Mouse (Mus musculus) embryonic stem cell, embryonic (primary cell): ENCODE results near the gene Col4a2.

ENCODE experiments used
- CTCF ChIA-PET, 4 experiments: fragments of 300-600 bp in 2 of 4; fragments of 350-600 bp in 2 of 4; sonication (Branson Sonifier 250); formaldehyde crosslinking; loops; one replicate each; lab custom pipeline; 2022; ENCODE audit warnings: inconsistent platforms in 2 of 4; lab: Charles Lee
- POLR2A ChIA-PET, 4 experiments: fragments of 300-600 bp in 2 of 4; fragments of 350-600 bp in 2 of 4; sonication (Branson Sonifier 250); formaldehyde crosslinking; loops; one replicate each; lab custom pipeline; 2022; ENCODE audit warnings: antibody characterized with exemption in 4 of 4, inconsistent platforms in 1 of 4; lab: Charles Lee

Col4a2 gene

DNA sequence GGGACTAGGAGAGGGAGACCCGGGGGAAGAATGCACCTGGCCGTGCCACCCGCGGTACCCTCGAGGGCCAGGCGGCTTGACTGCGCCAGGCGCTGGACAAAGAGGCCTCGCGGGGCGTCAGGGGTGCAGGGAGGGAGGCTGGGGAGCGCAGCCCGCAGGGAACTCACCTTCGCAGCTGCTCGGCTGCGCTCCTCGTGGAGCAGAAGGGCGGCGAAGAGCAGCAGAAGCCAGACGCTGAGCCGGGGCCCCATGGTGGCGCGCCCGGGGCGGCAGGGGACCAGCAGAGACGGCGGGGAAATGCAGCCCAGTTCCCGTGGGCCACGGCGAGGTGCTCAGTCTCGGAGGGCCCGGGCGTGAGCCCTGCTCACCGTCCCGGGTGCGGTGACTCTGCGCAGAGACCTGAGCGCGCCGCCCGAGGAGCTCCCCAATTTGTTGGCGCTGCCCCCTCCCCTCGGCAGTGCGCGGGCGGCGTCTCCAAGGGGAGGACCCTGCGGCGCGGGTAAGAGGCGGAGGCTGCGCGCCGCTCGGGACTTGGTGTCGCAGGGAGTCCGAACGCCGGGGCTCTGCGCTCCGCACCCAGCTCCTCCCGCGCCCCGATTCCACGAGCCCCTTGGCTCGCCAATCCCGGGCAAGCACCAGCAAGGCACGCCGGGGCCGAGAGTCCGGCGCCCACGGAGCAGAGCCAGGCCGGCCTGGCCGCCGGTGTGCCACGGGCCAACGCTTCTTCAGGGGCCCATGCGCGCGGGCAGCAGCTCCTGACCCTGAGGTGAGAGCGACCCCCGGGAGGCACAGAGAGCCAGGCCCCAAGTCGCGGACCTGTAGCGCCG lies at the start of gene Col4a2, which contains the start of gene Col4a1:
Col4a2 (plus strand) TSS at position 457 of the 827 bp plus-strand sequence.
Col4a1 (minus strand) TSS at position 478 of the 827 bp plus-strand sequence.
- ChIA-PET POLR2A (interaction anchor here (0.6 to 3.1 kb wide), 47 partner anchors 8 to 1473 kb away, joined by 3 to 12 read pairs (median 4); partner anchors contain the start of genes Ing1 (in 2 of the 4) and Ankrd10 (in 1 of the 4)), CTCF (interaction anchor here (0.5 to 1.5 kb wide), 11 partner anchors 14 to 1767 kb away, joined by 3 to 8 read pairs (median 3); no protein-coding TSS in a partner anchor)

DNA sequence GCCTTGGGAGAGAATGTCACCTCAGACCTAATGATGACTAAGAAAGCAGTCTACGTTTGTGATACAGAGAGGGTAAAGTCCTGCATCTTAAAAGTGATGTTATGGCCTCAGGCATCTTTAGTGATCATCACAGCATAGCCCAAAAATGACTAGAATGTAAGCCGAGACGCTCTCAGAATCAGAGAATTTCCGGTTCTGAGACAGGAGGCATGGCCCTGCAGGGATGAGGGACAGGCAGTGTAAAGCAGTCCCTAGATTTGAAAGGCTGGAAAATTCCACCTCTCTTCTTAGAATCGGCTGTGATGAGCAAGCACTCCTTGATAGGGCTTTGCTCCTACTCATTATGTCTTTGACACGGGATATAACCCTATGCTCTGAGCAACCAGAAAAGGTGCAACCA lies 48.8 kb upstream of the Col4a2 start:
- ChIA-PET CTCF (no interaction called here), POLR2A (interaction anchor here in 1 of 4 experiments (1.6 kb wide), 1 partner anchor 10 kb away, joined by 4 read pairs; no protein-coding TSS in a partner anchor)

DNA sequence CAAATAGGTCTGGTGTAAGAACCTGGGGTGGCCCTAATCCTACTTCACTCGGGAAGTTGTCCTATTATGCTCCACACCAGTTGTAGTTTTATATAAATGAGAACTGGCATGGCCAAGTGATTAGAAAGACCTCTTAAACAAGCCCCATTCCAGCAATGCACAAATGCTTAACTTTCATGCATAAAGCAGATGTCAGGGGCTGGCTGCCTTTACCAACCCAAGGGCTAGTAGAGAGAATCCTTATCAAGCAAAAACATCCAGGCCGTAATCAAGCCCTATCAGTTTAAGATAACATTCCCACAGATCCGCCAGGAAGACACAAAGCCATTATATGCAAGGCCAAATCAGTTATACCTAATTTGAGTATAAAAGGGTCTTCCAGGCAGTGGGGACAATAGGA lies 46.6 kb upstream of the Col4a2 start:
- ChIA-PET POLR2A (interaction anchor here in 1 of 4 experiments (0.8 kb wide), 1 partner anchor 46 kb away, joined by 3 read pairs; the partner anchor contains the start of genes Col4a1 and Col4a2), CTCF (interaction anchor here in 1 of 4 experiments (1.9 kb wide), 1 partner anchor 12 kb away, joined by 8 read pairs; no protein-coding TSS in a partner anchor)

- CTCF ChIA-PET = interaction anchor here in 2 of 4 experiments (0.6 to 1.9 kb wide), 2 partner anchors 13 to 51 kb away, joined by 4 to 8 read pairs; no protein-coding TSS in a partner anchor
- POLR2A ChIA-PET = interaction anchor here in 3 of 4 experiments (0.7 to 1.1 kb wide), 3 partner anchors 46 to 1665 kb away, joined by 3 read pairs; partner anchors contain the start of genes Col4a1 (in 2 of the 3) and Col4a2 (in 2 of the 3)
Observed at GRCm38 (mm10) chr8:11266471-11266870, 46.1 kb upstream of the Col4a2 start.

DNA sequence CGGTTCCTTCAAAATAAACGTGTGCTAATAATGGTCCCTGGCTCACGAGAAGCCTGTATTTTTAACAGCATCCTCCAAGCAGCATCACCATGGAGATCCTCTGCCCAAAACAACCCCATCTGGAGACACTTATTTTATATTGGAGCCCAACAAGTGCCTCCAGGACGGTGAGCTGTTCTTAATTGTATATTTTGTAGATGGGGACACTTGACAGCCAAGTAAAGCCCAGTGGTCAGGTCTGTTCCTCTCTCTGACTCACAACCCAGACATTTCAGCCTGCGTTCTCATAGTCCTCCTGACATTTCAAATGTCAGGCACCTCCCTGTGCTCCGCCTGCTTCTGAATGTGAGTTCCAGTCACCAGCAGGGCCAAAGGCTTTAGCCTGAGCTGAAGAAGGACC lies 43.9 kb upstream of the Col4a2 start:
- ChIA-PET CTCF (interaction anchor here in 1 of 4 experiments (0.9 kb wide), 1 partner anchor 15 kb away, joined by 3 read pairs; no protein-coding TSS in a partner anchor), POLR2A (interaction anchor here in 1 of 4 experiments (0.9 kb wide), 1 partner anchor 10 kb away, joined by 3 read pairs; no protein-coding TSS in a partner anchor)

- ChIA-PET CTCF (interaction anchor here in 1 of 4 experiments (1.6 kb wide), 1 partner anchor 18 kb away, joined by 4 read pairs; no protein-coding TSS in a partner anchor), POLR2A (no interaction called here)
Observed at GRCm38 (mm10) chr8:11270826-11271225, 41.8 kb upstream of the Col4a2 start.

DNA sequence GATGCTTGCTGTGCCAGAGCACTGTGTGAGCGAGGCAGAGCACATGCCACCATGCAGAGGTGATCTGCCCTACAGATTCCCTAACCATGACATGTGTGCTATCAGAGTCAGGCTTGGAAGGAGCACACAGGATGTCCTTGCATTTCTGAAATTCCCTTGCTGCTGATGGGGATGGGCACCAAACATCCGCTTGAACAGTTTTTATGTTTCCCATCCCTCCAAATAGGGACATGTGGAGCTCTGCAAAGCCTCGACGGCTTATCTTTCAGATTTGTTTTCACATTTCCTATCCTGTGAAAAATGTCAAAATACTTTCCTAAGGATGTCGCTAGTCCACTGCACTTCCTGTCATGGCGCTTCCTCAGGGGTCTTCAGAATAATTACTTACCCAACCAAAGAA lies 40.4 kb upstream of the Col4a2 start:
- CTCF ChIA-PET = no interaction called here
- POLR2A ChIA-PET = no interaction called here

DNA sequence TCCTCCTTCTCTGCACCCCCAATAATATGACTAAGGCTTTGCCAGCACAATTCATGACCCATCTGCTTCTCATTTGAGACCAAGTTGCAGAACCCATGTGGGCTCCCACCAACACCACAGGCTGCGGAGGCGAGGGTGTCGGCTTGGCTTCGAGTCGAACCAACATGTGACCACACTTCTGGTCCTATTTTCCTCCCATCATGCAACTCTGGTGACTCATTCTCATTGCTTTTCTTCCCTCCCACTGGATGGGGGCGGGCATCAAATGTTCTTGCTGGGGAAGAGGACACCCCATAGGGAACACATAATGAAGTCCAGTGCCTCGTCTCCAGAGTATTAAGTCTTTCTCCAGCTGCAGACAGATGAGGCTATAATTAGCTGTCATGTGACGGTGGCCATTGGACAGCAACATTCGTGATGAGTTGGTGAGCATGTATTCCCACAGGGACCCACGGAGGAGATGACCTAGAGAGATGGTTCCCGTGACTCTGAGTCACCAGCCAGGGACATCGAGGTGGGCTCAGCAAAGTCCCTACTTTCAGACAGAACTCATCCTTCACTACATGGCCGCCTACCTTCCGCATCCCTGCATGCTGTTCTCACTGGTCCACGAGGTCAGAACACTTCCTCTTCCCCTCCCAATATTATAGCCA lies 39.0 kb upstream of the Col4a2 start:
- ChIA-PET CTCF (interaction anchor here in 1 of 4 experiments (0.6 kb wide), 1 partner anchor 59 kb away, joined by 4 read pairs; no protein-coding TSS in a partner anchor), POLR2A (interaction anchor here in 1 of 4 experiments (0.6 kb wide), 1 partner anchor 408 kb away, joined by 3 read pairs; no protein-coding TSS in a partner anchor)

GRCm38 (mm10) chr8:11274415-11274814 lies 38.2 kb upstream of the Col4a2 start:
- POLR2A ChIA-PET = no interaction called here
- CTCF ChIA-PET = no interaction called here

DNA sequence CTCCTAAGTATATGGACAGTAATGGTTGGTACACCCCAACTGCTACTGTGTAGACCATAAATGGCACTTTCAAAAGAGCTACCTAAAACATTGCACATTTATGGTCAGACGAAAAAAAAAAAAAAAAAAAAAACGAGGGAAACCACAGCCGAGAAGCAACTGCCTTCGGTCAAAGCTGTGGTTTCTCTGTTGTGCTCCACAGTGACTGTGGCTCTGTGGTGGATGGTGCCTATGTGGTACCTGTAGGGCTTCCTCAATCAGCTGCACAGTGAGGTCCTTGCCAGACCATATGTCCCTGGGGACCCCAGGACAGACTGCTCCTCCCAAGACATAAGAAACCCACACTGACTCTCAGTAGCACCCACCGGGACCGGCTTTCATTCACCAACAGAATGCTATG lies 36.3 kb upstream of the Col4a2 start:
- POLR2A ChIA-PET = interaction anchor here in 1 of 4 experiments (0.6 kb wide), 2 partner anchors 67 to 897 kb away, joined by 3 to 4 read pairs; no protein-coding TSS in a partner anchor
- CTCF ChIA-PET = interaction anchor here in 1 of 4 experiments (0.6 kb wide), 2 partner anchors 78 to 174 kb away, joined by 3 to 4 read pairs; no protein-coding TSS in a partner anchor

DNA sequence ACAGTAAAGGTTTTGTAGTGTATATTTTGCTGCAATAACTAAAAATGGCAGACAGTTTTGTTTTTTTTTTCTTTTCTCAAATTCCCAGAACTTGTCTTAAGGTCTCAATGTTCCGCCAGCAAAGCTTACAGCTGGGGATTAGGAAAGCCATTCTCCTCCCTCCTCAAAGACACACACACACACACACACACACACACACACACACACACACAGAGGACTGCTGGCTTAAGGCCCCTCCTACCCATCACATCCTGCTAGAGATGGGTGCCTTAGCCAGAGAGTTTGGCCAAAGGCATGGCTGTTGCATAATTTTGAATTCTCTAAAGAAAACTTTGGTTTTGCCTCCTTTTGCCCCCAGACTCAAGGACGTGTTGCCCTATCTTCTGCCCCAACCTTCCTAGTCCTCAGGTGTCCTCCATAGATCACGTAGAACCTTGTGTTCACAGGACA lies 35.0 kb upstream of the Col4a2 start:
- ChIA-PET CTCF (interaction anchor here in 1 of 4 experiments (1.2 kb wide), 1 partner anchor 24 kb away, joined by 6 read pairs; no protein-coding TSS in a partner anchor), POLR2A (interaction anchor here in 1 of 4 experiments (0.7 kb wide), 2 partner anchors 32 to 416 kb away, joined by 3 to 4 read pairs; no protein-coding TSS in a partner anchor)

DNA sequence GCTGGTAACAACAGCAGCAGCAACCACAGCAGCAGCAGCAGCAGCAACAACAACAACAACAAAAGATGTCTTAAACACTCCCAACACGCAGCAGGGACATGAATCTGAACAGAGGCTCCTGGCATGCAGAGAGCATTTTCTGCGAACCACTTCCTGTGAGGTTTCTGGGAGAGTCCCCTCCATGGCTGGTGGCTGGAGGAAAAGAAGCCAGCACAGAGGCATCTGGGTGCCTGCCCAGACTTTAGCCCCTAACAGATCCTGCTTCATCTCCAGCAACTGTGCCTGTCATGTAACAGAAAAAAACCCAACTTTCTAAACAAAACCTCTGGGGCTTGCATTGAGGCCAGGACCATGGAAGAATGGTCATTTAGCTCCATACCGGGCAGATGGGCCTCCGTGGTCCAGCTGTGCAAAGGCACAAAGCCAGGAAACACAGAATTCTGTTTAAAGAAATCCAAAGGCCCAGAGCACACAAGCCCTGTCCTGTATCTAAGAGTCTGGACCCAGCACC lies 34.4 kb upstream of the Col4a2 start:
- ChIA-PET CTCF (interaction anchor here in 2 of 4 experiments (0.6 to 1.2 kb wide), 3 partner anchors 24 to 387 kb away, joined by 3 to 6 read pairs (median 3); no protein-coding TSS in a partner anchor), POLR2A (no interaction called here)

GRCm38 (mm10) chr8:11279296-11279826 lies 33.2 kb upstream of the Col4a2 start:
- ChIA-PET POLR2A (no interaction called here), CTCF (interaction anchor here in 1 of 4 experiments (1.1 kb wide), 1 partner anchor 135 kb away, joined by 3 read pairs; no protein-coding TSS in a partner anchor)

DNA sequence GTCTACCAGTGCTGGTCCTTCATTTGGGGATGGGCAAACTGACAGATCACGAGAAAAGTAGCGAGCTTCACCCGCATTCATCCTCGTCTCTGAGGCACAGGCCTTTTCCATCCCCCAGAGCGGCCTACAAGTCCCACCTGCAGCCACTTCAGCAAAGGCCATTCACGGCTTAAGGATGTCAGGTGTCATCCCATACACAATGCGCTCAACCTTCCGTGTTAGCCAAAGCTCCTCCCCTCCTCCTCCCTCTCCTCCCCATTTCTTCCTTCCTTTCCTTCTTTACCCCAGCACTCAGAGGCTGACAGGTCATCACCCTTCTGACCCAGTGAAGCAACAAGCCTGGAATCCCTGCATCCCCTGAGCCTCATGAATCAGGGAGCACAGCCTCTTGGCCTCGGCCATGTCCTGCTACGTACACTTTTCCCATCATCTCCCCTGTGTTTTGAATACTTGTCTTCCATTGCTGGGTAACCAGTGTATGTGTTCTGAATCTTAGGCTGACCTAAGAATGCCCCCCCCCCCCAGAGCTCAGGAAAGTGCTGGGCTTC lies 31.8 kb upstream of the Col4a2 start:
- POLR2A ChIA-PET = interaction anchor here in 1 of 4 experiments (0.5 to 0.6 kb wide), 2 partner anchors 392 to 873 kb away, joined by 3 read pairs; no protein-coding TSS in a partner anchor
- CTCF ChIA-PET = interaction anchor here in 1 of 4 experiments (0.6 kb wide), 1 partner anchor 140 kb away, joined by 3 read pairs; no protein-coding TSS in a partner anchor

GRCm38 (mm10) chr8:11282139-11282538 lies 30.5 kb upstream of the Col4a2 start:
- ChIA-PET CTCF (no interaction called here), POLR2A (interaction anchor here in 2 of 4 experiments (0.6 to 1.9 kb wide), 2 partner anchors 31 to 79 kb away, joined by 3 to 5 read pairs; partner anchors contain the start of genes Col4a1 (in 1 of the 2) and Col4a2 (in 1 of the 2))

DNA sequence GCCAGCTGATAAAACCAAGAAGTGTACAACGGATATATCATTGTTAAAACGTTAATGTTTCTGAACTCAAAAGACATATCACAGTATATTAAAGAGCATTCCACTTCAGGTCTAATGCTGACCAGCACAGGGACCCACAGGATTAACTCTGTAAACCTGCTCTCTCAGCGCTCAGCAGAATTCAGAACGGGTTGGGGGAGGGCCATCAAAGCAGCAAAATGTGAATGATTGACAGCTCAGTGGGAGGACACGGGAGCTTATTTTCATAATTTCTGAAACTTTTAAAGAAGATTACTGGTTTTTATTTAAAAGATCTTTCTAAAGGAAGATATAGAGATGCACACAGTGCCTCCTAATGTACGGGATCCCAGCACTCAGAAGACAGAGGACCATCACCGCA lies 29.9 kb upstream of the Col4a2 start:
- ChIA-PET CTCF (no interaction called here), POLR2A (interaction anchor here in 2 of 4 experiments (0.6 to 1.9 kb wide), 2 partner anchors 30 to 78 kb away, joined by 3 to 5 read pairs; partner anchors contain the start of genes Col4a1 (in 1 of the 2) and Col4a2 (in 1 of the 2))

GRCm38 (mm10) chr8:11283217-11283616 lies 29.4 kb upstream of the Col4a2 start:
- CTCF ChIA-PET = interaction anchor here in 1 of 4 experiments (0.6 kb wide), 1 partner anchor 127 kb away, joined by 4 read pairs; no protein-coding TSS in a partner anchor
- POLR2A ChIA-PET = interaction anchor here in 1 of 4 experiments (1.9 kb wide), 1 partner anchor 29 kb away, joined by 5 read pairs; the partner anchor contains the start of genes Col4a1 and Col4a2
